Mouse (Mus musculus) CH12.LX (cell line): ENCODE measurements at regions not wholly inside any gene's neighbourhood (a gene's known extent, or its start where the extent isn't known, plus 50 kb on each side); places are given as distances from the start of the nearest gene placed in this dataset.

Experiments
- CTCF ChIP-seq, 2 experiments: IDR thresholded peaks in 1 of 2; conservative IDR thresholded peaks in 1 of 2; 2 replicates each; pipeline ENCODE4 v1.5.1; 2011 to 2012; ENCODE audit warnings: low read depth in 2 of 2, low read length in 2 of 2, improper control_type of control experiment in 1 of 2, inconsistent platforms in 1 of 2, mild to moderate bottlenecking in 1 of 2, moderate library complexity in 1 of 2
- EP300 ChIP-seq: IDR thresholded peaks from 2 replicates; pipeline ENCODE4 v1.6.1; 2011; ENCODE audit warnings: low read length, improper control_type of control experiment
- HCFC1 ChIP-seq: IDR thresholded peaks from 2 replicates; pipeline ENCODE4 v1.6.1; 2012; ENCODE audit warnings: low read depth, mild to moderate bottlenecking, inconsistent platforms, low read length, improper control_type of control experiment
- JUND ChIP-seq: conservative IDR thresholded peaks from 2 replicates; pipeline ENCODE4 v1.6.1; 2011; ENCODE audit warnings: low read depth, low read length, improper control_type of control experiment
- POLR2A ChIP-seq: IDR thresholded peaks from 2 replicates; pipeline ENCODE4 v1.6.1; 2011; ENCODE audit warnings: low read depth, mild to moderate bottlenecking, improper control_type of control experiment, low read length
- SIN3A ChIP-seq: IDR thresholded peaks from 2 replicates; pipeline ENCODE4 v1.6.1; 2012; ENCODE audit warnings: low read length, improper control_type of control experiment, inconsistent platforms
- ZC3H11A ChIP-seq: IDR thresholded peaks from 2 replicates; pipeline ENCODE4 v1.6.1; 2012; ENCODE audit warnings: low read depth, mild to moderate bottlenecking, inconsistent platforms, low read length, improper control_type of control experiment
- ZMIZ1 ChIP-seq: IDR thresholded peaks from 2 replicates; pipeline ENCODE4 v1.6.1; 2012; ENCODE audit warnings: low read depth, mild to moderate bottlenecking, inconsistent platforms, low read length, improper control_type of control experiment

DNA sequence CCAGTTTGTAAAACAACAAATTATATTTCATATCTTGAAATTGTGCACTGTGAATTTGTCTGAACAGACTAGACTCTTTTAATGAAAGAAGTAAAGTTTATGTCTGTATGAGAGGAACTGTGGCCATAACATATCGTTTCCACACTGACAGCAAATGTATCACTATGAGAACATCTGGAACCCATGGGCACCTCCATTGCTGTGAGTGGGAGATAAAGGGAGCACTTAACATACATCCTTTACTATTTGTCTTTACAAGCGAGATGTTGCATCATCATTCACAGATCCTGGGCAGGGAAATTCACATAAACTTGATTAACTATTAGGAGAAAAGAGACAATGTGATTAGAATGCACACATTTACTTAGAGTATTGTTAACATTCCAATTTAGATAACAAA is 476.2 kb downstream of the Cdh9 start:
- TF ChIP-seq ZMIZ1: no peak
- no peak for TF ChIP-seq JUND
- no peak for TF ChIP-seq CTCF (conservative IDR thresholded peaks at IDR 0.05 in 1 of 2, IDR thresholded peaks at IDR 0.05 in 1 of 2; ENCODE audit: low read depth in 2 of 2, low read length in 2 of 2)
- no peak for TF ChIP-seq POLR2A
- no peak for TF ChIP-seq SIN3A
- no peak for TF ChIP-seq HCFC1
- no peak for TF ChIP-seq EP300
- TF ChIP-seq ZC3H11A: no peak
